Mouse (Mus musculus): ENCODE measurements around the gene Slc16a11. TPM values are rescaled to one million over a fixed set of nuclear protein-coding genes. Genes with fewer than 3 reads are reported as not detected.
A peak's percentile ranks its signal among the peaks of the same experiment; 100 is the strongest.

Gene Slc16a11
- polyA plus RNA-seq, 1 experiment from 2014 or later: 1.6 TPM

DNA sequence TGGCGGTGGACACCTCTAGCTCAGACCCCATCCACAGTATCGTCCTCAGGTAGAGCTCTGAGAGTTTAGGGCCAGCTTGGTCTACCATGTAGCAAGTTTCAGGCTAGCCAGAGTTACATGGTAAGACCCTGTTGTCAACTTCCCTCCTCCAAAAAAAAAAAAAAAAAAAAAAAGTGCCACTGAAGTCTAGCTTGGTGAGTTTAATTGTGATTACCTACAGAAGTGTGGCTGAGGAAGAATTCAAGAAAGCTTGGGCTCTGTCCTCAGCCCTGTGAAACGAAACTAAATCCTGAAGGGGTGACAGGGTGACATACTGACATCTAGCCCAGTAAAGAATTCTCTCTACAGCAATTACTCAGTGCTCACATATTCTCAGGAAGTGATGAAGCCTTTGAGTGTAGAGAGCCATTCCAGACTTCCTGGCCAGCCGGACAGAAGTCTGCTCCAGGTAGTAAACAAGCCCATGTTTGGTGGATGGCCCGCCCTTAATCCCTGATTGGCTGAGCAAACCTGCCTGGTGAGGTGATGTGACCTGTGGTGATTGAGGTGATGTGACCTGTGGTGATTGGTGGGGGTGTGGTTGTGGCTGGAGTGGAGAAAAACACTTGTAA is 3.7 kb upstream of the Slc16a11 start:
- H3K27ac ChIP-seq: no peak overlapping the region
- 77% methylated on average over 5 of the region's 5 CpGs for WGBS
- H3K36me3 ChIP-seq: no peaks in the 10 kb centered on the region
- no peak overlapping the region for H3K4me3 ChIP-seq
- peaks cover 4% of the 10 kb centered on the region for H3K4me1 ChIP-seq
- no peak for DNase-seq (ENCODE audit: low spot score)
- H3K9me3 ChIP-seq (replicated peaks): no peaks in the 10 kb centered on the region
- peaks cover 32% of the 10 kb centered on the region for H3K27me3 ChIP-seq (ENCODE audit: low read depth, poor library complexity, severe bottlenecking)

DNA sequence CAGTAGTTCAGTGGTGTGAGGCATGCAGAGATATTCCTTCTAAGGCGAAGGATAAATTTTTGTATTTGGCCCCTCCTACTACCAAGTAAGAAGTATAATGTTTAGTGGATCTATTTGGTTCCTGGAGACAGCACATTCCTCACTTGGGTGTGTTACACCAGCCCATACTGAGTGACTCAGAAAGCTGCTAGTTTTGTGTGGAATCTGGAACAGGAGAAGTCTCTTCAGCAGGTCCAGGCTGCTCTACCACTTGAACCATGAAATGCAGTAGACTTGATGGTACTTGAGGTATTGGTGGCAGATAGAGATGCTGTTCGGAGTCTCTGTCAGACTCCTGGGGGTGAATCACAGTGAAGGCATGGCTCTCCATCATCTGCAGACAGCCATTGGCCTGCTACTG is 1.9 kb upstream of the Slc16a11 start:
- no peak overlapping the region for H3K4me3 ChIP-seq
- 90% methylated on average over 2 of the region's 2 CpGs for WGBS
- DNase-seq (ENCODE audit: low spot score): no peak
- H3K27ac ChIP-seq: no peak overlapping the region
- H3K27me3 ChIP-seq (ENCODE audit: low read depth, poor library complexity, severe bottlenecking): peaks cover 50% of the 10 kb centered on the region
- no peaks in the 10 kb centered on the region for H3K9me3 ChIP-seq (replicated peaks)
- H3K4me1 ChIP-seq: peaks cover 22% of the 10 kb centered on the region
- H3K36me3 ChIP-seq: no peaks in the 10 kb centered on the region

DNA sequence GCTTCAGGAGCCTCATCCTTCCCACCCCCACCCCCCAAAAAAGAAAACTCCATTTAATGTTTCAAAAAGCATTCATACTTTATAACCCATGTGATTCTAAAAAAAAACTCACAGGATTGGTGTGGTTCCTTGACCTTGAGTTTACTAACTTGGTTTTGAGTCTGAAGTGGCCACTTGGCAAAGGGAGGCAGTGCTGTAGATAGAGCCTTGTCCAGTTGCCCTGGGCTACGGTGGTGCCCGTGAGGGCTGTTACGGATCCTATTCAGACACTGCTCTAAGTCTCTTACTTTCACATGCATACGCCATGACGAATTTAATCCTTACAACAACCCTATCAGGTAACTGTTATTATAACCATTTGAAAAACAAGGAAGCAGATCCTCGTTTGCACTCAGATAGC is 580 bp upstream of the Slc16a11 start:
- Histone ChIP-seq H3K27ac (no peak overlapping the region), H3K9me3 (replicated peaks) (no peaks in the 10 kb centered on the region), H3K4me1 (peaks cover 24% of the 10 kb centered on the region), H3K4me3 (no peak overlapping the region), H3K36me3 (peaks cover 3% of the 10 kb centered on the region), H3K27me3 (ENCODE audit: low read depth, poor library complexity, severe bottlenecking) (peaks cover 58% of the 10 kb centered on the region)
- 88% methylated on average over 6 of the region's 6 CpGs for WGBS
- DNase-seq (ENCODE audit: low spot score): no peak

DNA sequence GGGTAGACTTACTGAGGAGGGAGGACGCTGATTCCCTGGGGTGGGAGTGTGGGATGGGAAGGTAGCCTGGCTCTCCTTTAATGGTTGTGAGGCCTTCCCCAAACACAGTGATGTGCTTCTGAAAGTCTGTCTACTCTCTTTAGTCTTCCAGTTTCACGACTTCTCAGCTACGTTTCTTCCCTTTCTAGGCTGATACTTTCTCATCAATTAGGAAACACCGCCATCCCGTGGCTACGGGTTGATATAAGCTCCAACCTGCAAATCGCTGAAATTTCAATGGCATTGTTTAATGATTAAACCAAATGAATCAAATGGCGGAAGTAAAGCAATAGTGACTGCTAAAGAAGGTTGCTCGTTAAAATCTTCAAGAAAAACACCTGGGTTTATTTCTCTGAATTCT is 344 bp downstream of the Slc16a11 start:
- Histone ChIP-seq H3K9me3 (replicated peaks) (no peaks in the 10 kb centered on the region), H3K4me1 (peaks cover 24% of the 10 kb centered on the region), H3K36me3 (peaks cover 13% of the 10 kb centered on the region), H3K27ac (no peak overlapping the region), H3K4me3 (no peak overlapping the region), H3K27me3 (ENCODE audit: low read depth, poor library complexity, severe bottlenecking) (peaks cover 67% of the 10 kb centered on the region)
- peak; percentile 48 for DNase-seq (ENCODE audit: low spot score)
- 18% methylated on average over 9 of the region's 9 CpGs for WGBS

DNA sequence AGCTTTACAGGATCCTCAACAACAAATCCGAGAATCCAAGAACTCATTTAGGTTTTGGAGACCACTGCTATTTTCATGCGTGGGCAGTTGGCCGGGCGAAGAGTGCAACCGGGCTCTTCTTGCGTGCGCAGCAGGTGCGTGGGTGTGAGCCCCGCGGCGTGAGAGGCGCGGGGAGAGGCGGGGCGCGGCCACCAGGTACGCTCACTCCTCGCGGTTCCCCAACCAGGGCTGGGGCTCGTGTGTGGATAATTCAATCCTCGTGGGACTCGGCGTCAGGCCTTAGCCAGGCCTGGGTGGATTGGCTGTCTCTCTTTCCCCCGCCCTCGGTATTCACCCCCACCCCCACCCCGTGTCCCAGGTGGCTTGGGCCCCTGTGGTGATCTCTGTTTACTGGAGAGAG is 1.2 kb downstream of the Slc16a11 start:
- Histone ChIP-seq H3K36me3 (peaks cover 19% of the 10 kb centered on the region), H3K27ac (no peak overlapping the region), H3K4me1 (peaks cover 28% of the 10 kb centered on the region), H3K27me3 (ENCODE audit: low read depth, poor library complexity, severe bottlenecking) (peaks cover 75% of the 10 kb centered on the region), H3K9me3 (replicated peaks) (no peaks in the 10 kb centered on the region), H3K4me3 (peak overlapping the region; percentile 48)
- WGBS: 10% methylated on average over 26 of the region's 26 CpGs
- DNase-seq (ENCODE audit: low spot score): no peak

DNA sequence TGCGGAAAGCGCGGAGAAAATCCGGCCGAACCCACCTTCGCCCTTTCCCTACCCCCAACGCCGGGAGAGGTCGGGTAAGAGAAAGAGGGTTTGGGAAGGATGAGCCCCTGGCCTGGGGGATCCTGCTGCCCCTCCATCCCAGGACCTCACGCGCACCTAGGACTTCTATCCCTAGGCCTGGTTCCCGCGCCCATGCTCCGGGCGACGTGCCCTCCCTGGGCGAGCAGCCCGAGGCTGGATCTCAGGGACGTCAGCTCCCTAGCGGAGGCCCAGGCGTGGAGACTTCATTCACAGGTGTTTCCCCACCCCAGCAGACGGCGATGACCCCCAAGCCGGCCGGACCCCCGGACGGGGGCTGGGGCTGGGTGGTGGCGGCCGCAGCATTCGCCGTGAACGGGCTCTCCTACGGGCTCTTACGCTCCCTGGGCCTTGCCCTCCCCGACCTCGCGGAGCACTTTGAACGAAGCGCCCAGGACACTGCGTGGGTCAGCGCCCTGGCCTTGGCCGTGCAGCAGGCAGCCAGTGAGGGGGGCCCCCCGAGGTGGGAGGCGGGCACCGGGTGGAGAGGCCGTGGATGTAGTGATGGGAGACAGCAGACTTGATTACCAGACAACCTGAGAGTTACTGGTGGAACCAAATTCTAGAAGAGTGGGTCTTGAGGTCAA is 1.8 kb downstream of the Slc16a11 start:
- Histone ChIP-seq H3K9me3 (replicated peaks) (no peaks in the 10 kb centered on the region), H3K4me1 (peaks cover 34% of the 10 kb centered on the region), H3K27ac (peak overlapping the region; percentile 38; the same call in 1 of the 2 replicates), H3K27me3 (ENCODE audit: low read depth, poor library complexity, severe bottlenecking) (peaks cover 81% of the 10 kb centered on the region), H3K36me3 (peaks cover 20% of the 10 kb centered on the region), H3K4me3 (peak overlapping the region; percentile 48)
- DNase-seq (ENCODE audit: low spot score): peak; percentile 62
- 2% methylated on average over 46 of the region's 46 CpGs for WGBS

DNA sequence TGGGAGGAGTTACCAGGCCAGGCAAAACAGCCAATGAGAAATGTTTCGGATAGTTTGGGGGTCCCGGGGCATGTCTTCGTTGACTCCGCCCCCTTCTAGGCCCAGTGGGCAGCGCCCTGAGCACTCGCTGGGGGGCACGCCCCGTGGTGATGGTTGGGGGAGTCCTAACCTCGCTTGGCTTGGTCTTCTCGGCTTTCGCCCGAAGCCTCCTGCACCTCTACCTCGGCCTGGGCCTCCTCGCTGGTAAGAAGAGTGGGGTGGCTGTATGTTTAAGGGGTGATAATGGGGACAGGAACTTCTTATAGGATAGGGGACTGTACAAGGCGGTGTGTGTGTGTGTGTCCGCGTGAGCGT is 2.3 kb downstream of the Slc16a11 start:
- H3K36me3 ChIP-seq: peaks cover 20% of the 10 kb centered on the region
- DNase-seq (ENCODE audit: low spot score): no peak
- H3K4me1 ChIP-seq: peaks cover 39% of the 10 kb centered on the region
- peak overlapping the region; percentile 48 for H3K4me3 ChIP-seq
- H3K27me3 ChIP-seq (ENCODE audit: low read depth, poor library complexity, severe bottlenecking): peaks cover 81% of the 10 kb centered on the region
- WGBS: 4% methylated on average over 18 of the region's 18 CpGs
- no peaks in the 10 kb centered on the region for H3K9me3 ChIP-seq (replicated peaks)
- 0 out of 2 replicates have a peak overlapping the region, but pooled peaks have one; percentile 38 for H3K27ac ChIP-seq

GRCm38 (mm10) chr11:70215301-70215700 is 2.7 kb downstream of the Slc16a11 start:
- H3K27ac ChIP-seq: no peak overlapping the region; the same call in 1 of the 2 replicates
- no peaks in the 10 kb centered on the region for H3K9me3 ChIP-seq (replicated peaks)
- peaks cover 43% of the 10 kb centered on the region for H3K4me1 ChIP-seq
- H3K4me3 ChIP-seq: peak overlapping the region; percentile 48
- DNase-seq (ENCODE audit: low spot score): no peak
- H3K36me3 ChIP-seq: peaks cover 20% of the 10 kb centered on the region
- H3K27me3 ChIP-seq (ENCODE audit: low read depth, poor library complexity, severe bottlenecking): peaks cover 81% of the 10 kb centered on the region
- WGBS: 11% methylated on average over 22 of the region's 22 CpGs

GRCm38 (mm10) chr11:70216103-70216502 is 3.6 kb downstream of the Slc16a11 start:
- peaks cover 78% of the 10 kb centered on the region for H3K27me3 ChIP-seq (ENCODE audit: low read depth, poor library complexity, severe bottlenecking)
- no peak overlapping the region for H3K4me3 ChIP-seq
- H3K9me3 ChIP-seq (replicated peaks): no peaks in the 10 kb centered on the region
- peaks cover 20% of the 10 kb centered on the region for H3K36me3 ChIP-seq
- WGBS: 60% methylated on average over 3 of the region's 3 CpGs
- peaks cover 48% of the 10 kb centered on the region for H3K4me1 ChIP-seq
- H3K27ac ChIP-seq: no peak overlapping the region
- no peak for DNase-seq (ENCODE audit: low spot score)

DNA sequence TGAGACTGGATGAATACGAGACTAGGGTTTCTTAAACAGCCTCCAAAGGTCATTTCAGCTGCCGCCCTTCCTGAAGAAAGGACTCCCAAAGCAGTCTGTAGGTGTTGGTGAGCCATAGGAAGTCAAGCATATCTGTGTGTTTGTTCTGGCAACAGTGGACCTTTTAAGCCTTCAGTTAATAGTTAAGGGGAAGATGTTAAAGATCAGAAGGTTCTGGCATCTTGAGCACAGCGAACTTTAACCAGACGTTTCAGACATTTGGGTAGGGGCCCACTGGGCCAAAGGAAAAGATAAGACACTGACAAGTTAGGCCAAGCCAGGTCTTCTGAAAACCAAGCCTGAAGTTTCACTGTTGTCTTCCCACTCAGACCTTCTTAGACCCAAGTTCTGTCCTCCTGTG is 5.5 kb downstream of the Slc16a11 start:
- 88% methylated on average over 4 of the region's 4 CpGs for WGBS

GRCm38 (mm10) chr11:70218741-70219470 is 6.4 kb downstream of the Slc16a11 start:
- 0 out of 2 replicates have a peak overlapping the region, but pooled peaks have one; percentile 2 for H3K27ac ChIP-seq
- H3K36me3 ChIP-seq: peaks cover 20% of the 10 kb centered on the region
- H3K4me1 ChIP-seq: peaks cover 57% of the 10 kb centered on the region
- no peak overlapping the region for H3K4me3 ChIP-seq
- no peaks in the 10 kb centered on the region for H3K9me3 ChIP-seq (replicated peaks)
- no peak for DNase-seq (ENCODE audit: low spot score)
- peaks cover 69% of the 10 kb centered on the region for H3K27me3 ChIP-seq (ENCODE audit: low read depth, poor library complexity, severe bottlenecking)
- WGBS: 89% methylated on average over 15 of the region's 15 CpGs

More for the DNA sequence above, 5.5 kb downstream of the Slc16a11 start:
- DNase-seq (ENCODE audit: low spot score): no peak
- Histone ChIP-seq H3K4me1 (peaks cover 62% of the 10 kb centered on the region), H3K27me3 (ENCODE audit: low read depth, poor library complexity, severe bottlenecking) (peaks cover 71% of the 10 kb centered on the region), H3K36me3 (peaks cover 20% of the 10 kb centered on the region), H3K27ac (no peak overlapping the region), H3K4me3 (no peak overlapping the region), H3K9me3 (replicated peaks) (no peaks in the 10 kb centered on the region)

GRCm38 (mm10) chr11:70219873-70220272 is 7.3 kb downstream of the Slc16a11 start:
- Histone ChIP-seq H3K36me3 (peaks cover 20% of the 10 kb centered on the region), H3K9me3 (replicated peaks) (no peaks in the 10 kb centered on the region), H3K27me3 (ENCODE audit: low read depth, poor library complexity, severe bottlenecking) (peaks cover 69% of the 10 kb centered on the region), H3K4me1 (peaks cover 48% of the 10 kb centered on the region), H3K27ac (peak overlapping the region; percentile 88), H3K4me3 (peak overlapping the region; percentile 62)
- DNase-seq (ENCODE audit: low spot score): no peak
- 63% methylated on average over 7 of the region's 7 CpGs for WGBS

- H3K27me3 ChIP-seq (ENCODE audit: low read depth, poor library complexity, severe bottlenecking): peaks cover 69% of the 10 kb centered on the region
- H3K4me1 ChIP-seq: peaks cover 43% of the 10 kb centered on the region
- H3K9me3 ChIP-seq (replicated peaks): no peaks in the 10 kb centered on the region
- no peak for DNase-seq (ENCODE audit: low spot score)
- WGBS: 3% methylated on average over 24 of the region's 24 CpGs
- peaks cover 20% of the 10 kb centered on the region for H3K36me3 ChIP-seq
- H3K4me3 ChIP-seq: peak overlapping the region; percentile 62
- H3K27ac ChIP-seq: peak overlapping the region; percentile 88
Observed at GRCm38 (mm10) chr11:70220323-70220722, 7.8 kb downstream of the Slc16a11 start.

Data from limb, embryonic 10.5 days (tissue).